Mouse (Mus musculus): ENCODE results near the gene Hook2.

- no peak for TF ChIP-seq TAL1 (IDR thresholded peaks at IDR 0.05; ENCODE audit: low read length)
- no peak for TF ChIP-seq GATA1 (IDR thresholded peaks at IDR 0.05; ENCODE audit: low read length)
Observed at GRCm38 (mm10) chr8:85036381-85036717, 45.9 kb downstream of the Hook2 start.

Data from erythroblast, embryonic 14.5 days (primary cell).